Mouse (Mus musculus) liver, adult 2 months (tissue): ENCODE data around the gene Utrn. TPM values are rescaled to one million over a fixed set of nuclear protein-coding genes. Genes with fewer than 3 reads are reported as not detected.

Source experiments
- DNase-seq: peaks from one replicate; pipeline ENCODE4 v3.0.0-alpha.2; 2011; ENCODE audit warnings: low read depth, low spot score; ENCODE audit errors: extremely low read depth
- H3K27ac ChIP-seq: fragments of 200-500 bp; replicated peaks from 2 replicates; pipeline ENCODE4 v1.5.1; 2012; ENCODE audit warnings: low read depth, mild to moderate bottlenecking, control low read depth, inconsistent platforms, low read length; ENCODE audit not compliant: insufficient read depth
- H3K27me3 ChIP-seq: fragments of 200-500 bp; 2 replicates; pipeline ENCODE4 v1.6.1; 2012; ENCODE audit warnings: mild to moderate bottlenecking, moderate library complexity, low read length, inconsistent platforms; ENCODE audit not compliant: control insufficient read depth, insufficient read depth
- H3K36me3 ChIP-seq: fragments of 200-500 bp; 2 replicates; pipeline ENCODE4 v1.6.1; 2012; ENCODE audit warnings: low read length, inconsistent platforms; ENCODE audit not compliant: control insufficient read depth, insufficient read depth
- H3K4me1 ChIP-seq: fragments of 200-500 bp; 2 replicates; pipeline ENCODE4 v1.6.1; 2011; ENCODE audit warnings: low read length; ENCODE audit not compliant: control insufficient read depth, insufficient read depth
- H3K4me3 ChIP-seq: fragments of 200-500 bp; 2 replicates; pipeline ENCODE4 v1.5.1; 2011; ENCODE audit warnings: low read depth, mild to moderate bottlenecking, control low read depth, low read length, moderate library complexity; ENCODE audit not compliant: insufficient read depth
- H3K79me2 ChIP-seq: fragments of 200-500 bp; 2 replicates; pipeline ENCODE4 v1.6.1; 2012; ENCODE audit warnings: inconsistent platforms, mild to moderate bottlenecking, low read length, moderate library complexity; ENCODE audit not compliant: control insufficient read depth, insufficient read depth
- H3K9ac ChIP-seq: fragments of 200-500 bp; 2 replicates; pipeline ENCODE4 v1.6.1; 2012; ENCODE audit warnings: low read depth, mild to moderate bottlenecking, control low read depth, inconsistent platforms, low read length
- CTCF ChIP-seq: fragments of 200-500 bp; IDR thresholded peaks from 2 replicates; pipeline ENCODE4 v1.5.1; 2011; ENCODE audit warnings: low read depth, low read length, control low read depth
- POLR2A ChIP-seq: fragments of 200-500 bp; IDR thresholded peaks from 2 replicates; pipeline ENCODE4 v1.6.1; 2011; ENCODE audit warnings: low read length, control low read depth; ENCODE audit not compliant: insufficient read depth; ENCODE audit errors: extremely low read depth
- WGBS: fragments of 180-500 bp; shearing (Covaris S2); methylation state at CpG from one replicate; pipeline ENCODE4 v1.1.7; 2018; 5-methylcytosine and 5-hydroxymethylcytosine counted together
- polyA plus RNA-seq: library from polyadenylated mRNA; depleted of rRNA; stranded (reverse); fragments of >200 nt; gene quantifications from 2 replicates; pipeline ENCODE4 v1.2.3, GENCODE M21; 2012; rRNA removed
- total RNA-seq: library from RNA; depleted of rRNA; stranded (reverse); fragments of >200 nt; gene quantifications from 2 replicates; pipeline ENCODE4 v1.2.3, GENCODE M21; 2014; rRNA removed

Gene Utrn
- total RNA-seq (25.7 and 27.9 TPM in 2 replicates), polyA plus RNA-seq (5.4 and 5.9 TPM in 2 replicates)

DNA sequence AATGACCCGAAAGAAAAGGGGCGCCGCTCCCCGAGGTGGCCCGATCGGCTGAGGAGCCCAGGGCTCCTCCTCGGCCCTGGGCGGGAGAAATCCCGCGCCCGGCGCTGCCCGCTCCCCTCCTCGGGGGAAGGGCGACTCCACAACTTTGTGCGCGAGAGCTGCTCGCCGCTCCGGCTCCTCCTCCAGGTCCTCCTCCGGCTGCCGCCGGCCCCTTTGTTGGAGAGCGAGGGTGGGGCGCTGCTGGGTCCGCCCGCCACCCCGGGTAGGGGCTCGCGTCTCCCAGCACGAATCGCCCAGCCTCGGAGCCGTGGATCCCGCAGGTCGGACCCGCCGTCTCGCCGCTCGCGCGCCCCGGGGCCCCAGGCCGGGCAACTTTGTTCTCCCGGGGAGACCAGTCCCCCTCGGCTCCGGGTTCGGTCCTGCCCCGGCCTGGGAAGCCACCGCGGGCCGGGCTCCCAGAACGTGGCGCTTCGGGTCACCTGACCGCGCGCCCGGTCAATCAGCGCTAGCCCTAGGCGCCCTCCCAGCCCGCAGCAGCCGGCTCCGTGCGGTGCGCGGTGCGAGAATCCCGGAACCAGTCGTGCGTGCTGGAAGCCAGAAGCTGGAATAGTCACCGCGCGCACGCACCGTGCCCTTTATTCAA lies at the start of gene Utrn:
Gene Utrn (minus strand): TSS at position 337 of the 643 bp plus-strand sequence.
- H3K9ac ChIP-seq: peak within 1 kb of the TSS; percentile 94
- H3K36me3 ChIP-seq: no peaks in the 10 kb centered on the region
- peaks cover 10% of the 10 kb centered on the region for H3K4me1 ChIP-seq
- no peak for TF ChIP-seq CTCF
- no peak; the same call in 1 of the 2 replicates for TF ChIP-seq POLR2A
- no peaks in the 10 kb centered on the region for H3K27me3 ChIP-seq
- WGBS: under 1% methylated on average over 77 of the region's 77 CpGs
- peak within 1 kb of the TSS; percentile 94 for H3K27ac ChIP-seq
- peak within 1 kb of the TSS; percentile 92 for H3K4me3 ChIP-seq
- H3K79me2 ChIP-seq: peaks cover 7% of the 10 kb centered on the region; the same call in 1 of the 2 replicates
- DNase-seq: peak; percentile 72

DNA sequence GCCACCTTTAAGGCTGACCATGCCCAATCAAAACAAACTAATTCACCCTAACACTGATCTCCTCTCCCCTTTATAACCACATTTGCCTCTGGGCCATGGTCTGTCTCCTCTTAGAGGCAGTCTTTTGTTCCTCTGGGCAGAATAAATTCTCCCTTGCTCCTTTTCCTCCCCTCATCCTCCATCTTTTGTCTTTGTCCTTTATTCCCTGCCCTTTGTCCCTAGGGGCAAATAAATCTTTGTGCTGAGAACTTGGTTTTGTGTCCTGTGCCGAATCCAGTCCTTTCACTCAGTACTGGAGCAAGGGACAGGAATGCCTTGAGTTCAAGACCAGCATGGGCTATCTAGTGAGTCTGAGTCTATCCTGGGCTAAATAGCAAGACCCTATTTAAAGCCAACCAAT lies 48.5 kb upstream of the Utrn start:
- Histone ChIP-seq H3K4me3 (no peak overlapping the region), H3K36me3 (no peaks in the 10 kb centered on the region), H3K79me2 (no peaks in the 10 kb centered on the region), H3K4me1 (no peaks in the 10 kb centered on the region), H3K9ac (no peak overlapping the region), H3K27ac (no peak overlapping the region), H3K27me3 (no peaks in the 10 kb centered on the region)
- 80% methylated on average over 1 of the region's 1 CpGs for WGBS
- TF ChIP-seq POLR2A: no peak
- DNase-seq: no peak

DNA sequence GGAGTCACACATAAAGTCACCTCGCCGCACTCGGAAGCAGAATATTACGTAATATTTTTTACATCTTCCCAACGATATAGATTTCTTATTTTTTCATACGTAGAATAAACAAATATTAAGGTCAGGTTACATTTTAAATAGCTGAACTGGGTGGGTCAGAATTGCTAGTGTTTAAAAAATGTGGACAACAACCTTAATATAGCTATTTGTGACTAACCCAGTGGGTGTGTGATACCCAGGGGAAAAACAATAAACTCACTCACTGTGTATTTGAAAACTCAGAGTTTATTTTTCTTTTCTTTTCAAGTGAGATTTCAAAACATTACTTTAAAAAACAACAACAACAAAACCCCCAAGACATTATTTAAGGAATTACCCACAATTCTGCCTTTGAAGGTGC lies 47.2 kb upstream of the Utrn start:
- no peak for DNase-seq
- no peak overlapping the region for H3K27ac ChIP-seq
- no peaks in the 10 kb centered on the region for H3K36me3 ChIP-seq
- no peak for TF ChIP-seq CTCF
- no peak for TF ChIP-seq POLR2A
- 91% methylated on average over 6 of the region's 6 CpGs for WGBS
- no peaks in the 10 kb centered on the region for H3K4me1 ChIP-seq
- H3K27me3 ChIP-seq: no peaks in the 10 kb centered on the region
- H3K9ac ChIP-seq: no peak overlapping the region
- no peaks in the 10 kb centered on the region for H3K79me2 ChIP-seq
- no peak overlapping the region for H3K4me3 ChIP-seq

DNA sequence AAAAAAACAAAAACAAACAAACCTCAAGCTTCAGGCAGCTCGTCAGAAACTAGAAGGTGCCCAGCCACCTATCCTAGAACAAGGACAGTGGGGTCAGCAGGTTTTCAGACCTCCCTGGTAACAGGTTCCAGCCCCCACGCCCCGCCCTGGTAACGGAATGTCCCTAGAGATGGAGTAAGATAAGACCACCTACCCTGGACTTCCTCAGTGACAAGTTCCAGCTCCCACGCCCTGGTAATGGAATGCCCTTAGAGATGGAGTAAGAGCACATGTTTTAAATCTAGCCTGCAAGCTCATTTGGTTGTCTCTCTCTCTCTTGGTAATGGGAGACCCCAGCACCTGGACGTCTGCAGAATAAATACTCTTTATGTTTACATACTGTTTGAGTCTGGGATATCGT lies 46.7 kb upstream of the Utrn start:
- WGBS: 90% methylated on average over 7 of the region's 7 CpGs
- Histone ChIP-seq H3K27ac (no peak overlapping the region), H3K79me2 (no peaks in the 10 kb centered on the region), H3K27me3 (no peaks in the 10 kb centered on the region), H3K36me3 (no peaks in the 10 kb centered on the region), H3K9ac (no peak overlapping the region), H3K4me1 (no peaks in the 10 kb centered on the region), H3K4me3 (no peak overlapping the region)
- no peak for TF ChIP-seq POLR2A
- no peak for TF ChIP-seq CTCF
- DNase-seq: no peak

DNA sequence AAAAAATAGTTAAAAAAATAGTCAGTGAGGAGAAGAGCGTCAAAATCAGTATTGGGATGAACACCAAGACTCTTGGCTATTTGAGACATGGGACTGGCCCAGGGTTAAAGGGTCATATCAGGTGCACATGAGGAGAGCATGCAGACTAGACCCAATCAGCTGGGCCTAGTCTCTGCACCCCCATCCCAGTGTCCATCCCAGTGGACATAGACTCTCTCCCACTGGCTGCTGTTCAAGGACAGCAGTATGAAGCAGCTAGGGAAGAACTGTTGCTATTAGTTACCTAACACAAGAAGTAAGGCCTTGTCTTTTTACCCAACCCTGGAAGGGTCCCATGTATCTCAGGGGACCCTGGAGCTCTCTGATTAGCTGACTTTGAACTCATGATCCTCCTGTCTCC lies 45.0 kb upstream of the Utrn start:
- no peak for DNase-seq
- H3K79me2 ChIP-seq: no peaks in the 10 kb centered on the region
- no peak overlapping the region for H3K4me3 ChIP-seq
- H3K36me3 ChIP-seq: no peaks in the 10 kb centered on the region
- H3K27ac ChIP-seq: no peak overlapping the region
- 98% methylated on average over 1 of the region's 1 CpGs for WGBS
- H3K9ac ChIP-seq: no peak overlapping the region
- H3K27me3 ChIP-seq: no peaks in the 10 kb centered on the region
- H3K4me1 ChIP-seq: no peaks in the 10 kb centered on the region
- no peak for TF ChIP-seq CTCF
- TF ChIP-seq POLR2A: no peak

DNA sequence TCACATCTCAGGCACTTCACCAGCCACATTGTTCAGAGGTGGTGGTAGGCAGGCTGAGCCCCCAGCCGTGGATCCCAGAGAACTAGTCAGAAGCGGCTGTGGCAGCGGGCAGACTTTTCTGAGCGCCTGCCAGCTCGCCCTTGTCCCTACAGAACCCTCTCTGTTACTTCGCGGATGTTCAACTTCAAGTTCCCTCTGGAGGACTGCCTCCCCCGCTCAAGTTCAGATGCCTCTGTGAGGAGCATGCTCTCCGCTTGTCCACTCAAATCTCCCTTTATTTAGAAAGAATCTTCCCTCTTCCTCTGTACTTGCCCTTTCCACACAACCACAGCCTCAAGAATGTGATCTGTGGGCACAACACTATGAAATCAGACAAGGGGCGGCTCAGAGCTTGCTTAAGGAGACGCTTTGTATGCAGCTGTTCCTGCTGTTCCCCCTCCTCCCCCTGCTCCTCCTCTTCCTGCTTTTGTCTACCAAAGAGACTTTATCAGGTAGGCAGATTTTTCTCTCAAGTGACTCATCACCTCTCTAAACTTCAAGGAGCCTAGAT lies 42.9 kb upstream of the Utrn start:
- Histone ChIP-seq H3K79me2 (no peaks in the 10 kb centered on the region), H3K9ac (peak overlapping the region; percentile 37), H3K4me1 (no peaks in the 10 kb centered on the region), H3K36me3 (no peaks in the 10 kb centered on the region), H3K4me3 (peak overlapping the region; percentile 15), H3K27ac (no peak overlapping the region), H3K27me3 (no peaks in the 10 kb centered on the region)
- 68% methylated on average over 11 of the region's 11 CpGs for WGBS
- TF ChIP-seq CTCF (no peak), POLR2A (no peak)
- no peak for DNase-seq
